Mouse (Mus musculus) ES-Bruce4 (cell line): ENCODE measurements around the gene Eya2.

ENCODE experiments used
- CTCF ChIP-seq: IDR thresholded peaks from one replicate; pipeline ENCODE4 v1.8.1; 2011; ENCODE audit warnings: low read depth, low read length
- EP300 ChIP-seq: IDR thresholded peaks from 2 replicates; pipeline ENCODE4 v1.6.1; 2011; ENCODE audit warnings: low read depth, low read length; ENCODE audit not compliant: insufficient read depth
- POLR2A ChIP-seq: IDR thresholded peaks from one replicate; pipeline ENCODE4 v1.8.1; 2011; ENCODE audit warnings: low read length; ENCODE audit not compliant: insufficient read depth

DNA sequence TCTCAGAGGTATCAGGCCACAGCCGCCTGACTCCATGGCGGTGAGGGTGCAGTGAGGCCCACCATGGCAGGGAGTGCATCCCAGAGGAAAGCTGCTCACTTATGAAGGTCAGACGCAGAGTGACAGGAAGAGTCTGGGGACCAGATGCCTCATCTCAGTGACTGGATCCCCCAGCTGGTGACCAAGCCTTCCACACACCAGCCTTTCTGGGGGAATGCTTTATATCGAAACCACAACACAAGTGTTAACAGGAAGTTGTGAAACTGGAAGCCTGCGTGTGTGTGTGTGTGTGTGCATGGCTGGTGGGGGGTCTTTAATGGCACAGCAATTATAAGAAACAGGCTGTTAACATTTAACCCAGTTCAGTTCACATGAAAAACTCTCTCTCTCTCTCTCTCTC is 64.7 kb downstream of the Eya2 start:
- no peak for TF ChIP-seq EP300
- TF ChIP-seq CTCF: no peak
- TF ChIP-seq POLR2A: no peak
